Mouse (Mus musculus): ENCODE measurements around the gene Magel2. TPM values are rescaled to one million over a fixed set of nuclear protein-coding genes. Genes with fewer than 3 reads are reported as not detected.

The Magel2 gene
- not detected for total RNA-seq (2023)

DNA sequence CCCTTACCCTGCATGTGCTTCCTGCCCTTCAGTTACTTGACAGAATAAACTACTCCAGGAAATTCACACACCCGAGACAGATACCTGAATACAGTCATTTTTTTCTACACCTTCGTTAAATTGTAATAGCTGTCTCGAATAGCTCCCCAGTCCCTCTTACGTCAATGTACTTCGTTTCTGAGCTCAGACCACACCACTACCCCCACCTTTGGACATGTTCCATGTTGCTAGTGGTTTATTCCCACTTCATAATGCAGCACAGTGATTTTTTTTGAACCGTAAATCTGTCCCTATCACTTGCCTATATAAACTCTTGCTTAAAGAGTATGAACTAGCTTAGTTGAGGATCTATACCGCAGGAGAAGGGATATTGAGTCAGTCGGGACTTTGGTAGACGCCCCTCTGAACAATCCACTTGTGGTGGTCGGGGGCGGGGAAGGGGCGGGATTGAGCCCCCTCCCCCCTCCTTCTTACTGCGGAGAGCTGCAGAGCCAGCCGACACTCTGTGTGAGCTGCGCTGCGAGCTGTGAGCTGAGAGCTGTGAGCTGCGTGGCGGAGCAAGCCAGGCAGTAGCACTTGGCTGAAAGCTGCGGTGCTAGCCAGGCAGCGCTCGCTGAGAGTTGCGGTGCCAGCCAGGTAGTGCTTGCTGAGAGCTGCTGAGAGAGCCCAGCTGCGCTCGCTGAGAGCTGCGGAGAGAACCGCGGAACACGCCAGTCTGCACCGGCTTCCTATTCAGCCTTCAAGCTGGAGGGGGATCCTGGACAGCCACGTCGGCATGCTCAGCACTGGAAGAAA, at the start of gene Magel2:
Magel2 (plus strand) TSS at position 501 of the 795 bp plus-strand sequence.

DNA sequence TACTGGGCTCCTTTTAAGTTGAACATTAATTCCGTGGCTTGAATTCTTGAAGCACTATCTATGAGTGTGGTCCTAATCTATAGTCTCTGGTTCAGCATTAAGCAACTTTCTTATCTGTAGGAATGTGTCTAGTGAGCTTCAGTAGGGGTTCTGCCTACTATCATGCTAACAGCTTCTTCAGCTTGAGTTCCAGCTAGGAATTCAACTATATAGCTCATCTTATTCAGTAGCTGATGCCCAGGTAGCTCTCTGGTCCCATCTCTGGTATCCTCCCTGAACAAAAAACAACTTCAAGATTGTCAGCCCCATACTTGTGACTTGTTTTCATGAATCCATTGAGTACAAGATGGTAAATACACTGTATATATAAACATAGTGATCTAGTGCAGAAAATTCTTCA, 30.5 kb upstream of the Magel2 start, which contains the start of gene Ndn:
Ndn (plus strand) TSS at position 301 of the 400 bp plus-strand sequence.

DNA sequence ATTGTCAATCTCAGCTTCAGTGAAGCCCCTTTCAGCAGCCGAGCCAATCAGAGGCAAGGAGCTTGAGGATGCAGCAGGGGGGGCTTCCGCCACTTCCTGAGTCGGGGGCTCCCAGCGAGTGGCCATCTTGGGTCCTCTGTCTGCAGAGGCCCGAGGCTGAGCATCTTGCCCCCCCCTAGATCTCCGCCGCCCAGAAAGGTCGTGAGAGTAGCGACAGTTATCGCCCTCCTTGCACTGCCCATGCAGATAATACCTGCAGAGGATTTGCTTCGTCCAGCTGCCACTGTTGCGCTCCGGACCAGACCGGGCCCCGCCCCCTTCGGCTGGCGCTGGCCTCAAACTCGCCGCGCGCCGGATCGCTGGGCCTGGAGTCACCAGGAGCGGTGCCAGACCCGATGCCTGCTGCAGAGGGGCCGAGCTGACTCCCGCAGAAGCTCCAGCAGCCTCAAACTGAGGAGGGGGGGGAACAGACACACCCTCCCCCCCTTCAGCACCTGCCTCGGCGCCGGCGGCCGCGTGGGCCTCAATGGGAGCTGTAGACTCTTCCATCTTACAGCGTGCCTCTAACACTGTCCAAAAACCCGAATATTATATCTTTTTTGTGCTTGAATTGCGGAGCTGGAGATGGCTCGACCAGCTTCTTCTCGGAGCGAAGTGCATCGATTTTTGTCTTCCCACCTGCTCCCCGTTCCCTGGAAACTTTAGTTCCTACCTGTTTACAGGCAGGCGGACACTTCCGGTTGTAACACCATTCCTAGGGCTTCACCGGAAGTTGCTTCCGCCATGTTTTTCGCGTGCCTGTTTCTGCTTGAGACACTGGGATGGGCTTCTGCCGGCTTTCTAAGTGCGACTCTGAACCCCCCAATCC, 42.9 kb downstream of the Magel2 start, which contains the start of gene Mkrn3:
Mkrn3 (minus strand) TSS at position 647 of the 868 bp plus-strand sequence.

Other genes with a start within 250 kb of the Magel2 start
- not detected for gene Ndn, start 30.4 kb upstream of the Magel2 start, total RNA-seq (2023)
- not detected for gene Mkrn3, start 43.1 kb downstream of the Magel2 start, total RNA-seq (2023)
- gene Peg12, start 87.5 kb downstream of the Magel2 start, total RNA-seq (2023): under 1 TPM in 1 of 2 experiments, not detected in 1; 0.36 TPM